12 mouse cellular contexts compared by ENCODE assay signal in genomic region chr3:149295942-149296341, GRCm38 (mm10).
DNase-seq lines count a peak whose midpoint lies in the region; ATAC-seq and TF ChIP-seq lines count a peak whose summit lies in the region.
"Had no signal": no experiment of that assay in that cellular context is flagged by ENCODE, and none has a peak within 500 bp of the region (broad histone marks: within the 10 kb centered on the region; RNA-seq: fewer than 3 reads in every experiment).

No protein-coding gene starts in this region.

- H3K4me1 ChIP-seq in forebrain, embryonic 12.5 days, result peaks cover 51% of the 10 kb centered on the region
- 0 out of 2 replicates have a peak, but pooled peaks cover 4% of the 10 kb centered on the region for H3K4me1 ChIP-seq in neural tube, embryonic 15.5 days

- H3K9me3 ChIP-seq in forebrain, embryonic 12.5 days, result no peaks in the 10 kb centered on the region
- H3K9me3 ChIP-seq in neural tube, embryonic 15.5 days (replicated peaks), result no peaks in the 10 kb centered on the region

- no peak overlapping the region for H3K9ac ChIP-seq in forebrain, embryonic 12.5 days
- no peak overlapping the region for H3K9ac ChIP-seq in neural tube, embryonic 15.5 days (replicated peaks)

- peak in 1 of 2 experiments; percentile 17 for DNase-seq in layer of hippocampus, adult 2 months (ENCODE audit: low spot score in 2 of 2)
- DNase-seq in layer of hippocampus, adult 9-10 months (ENCODE audit: low spot score), result no peak
- DNase-seq in layer of hippocampus, postnatal 14 days (ENCODE audit: low spot score in 2 of 2), result peak; percentile 35 to 55
- no peak for DNase-seq in ovary, postnatal 14 days (ENCODE audit: low spot score)
- no peak for DNase-seq in urinary bladder, adult 2 months (ENCODE audit: low spot score)
- DNase-seq in spleen, postnatal 14 days (ENCODE audit: low spot score in 2 of 2), result no peak
- DNase-seq: cerebellum, adult 2 months; heart, postnatal 10 days had no signal

- no peak overlapping the region for H3K4me3 ChIP-seq in layer of hippocampus, adult 2 months
- H3K4me3 ChIP-seq in forebrain, embryonic 12.5 days (replicated peaks), result no peak overlapping the region
- H3K4me3 ChIP-seq in neural tube, embryonic 15.5 days (replicated peaks), result no peak overlapping the region

- peak; percentile 77 for ATAC-seq in forebrain, embryonic 12.5 days (ENCODE audit: low FRiP score)
- ATAC-seq in neural tube, embryonic 15.5 days (ENCODE audit: low FRiP score), result no peak
- ATAC-seq: CD4-positive, CD25-positive, alpha-beta regulatory T cell, adult 4 months; lung, postnatal 0 days had no signal

- H3K36me3 ChIP-seq in forebrain, embryonic 12.5 days (replicated peaks), result no peaks in the 10 kb centered on the region
- H3K36me3 ChIP-seq in neural tube, embryonic 15.5 days, result no peaks in the 10 kb centered on the region

- H3K4me2 ChIP-seq in forebrain, embryonic 12.5 days, result peak overlapping the region; percentile 31
- H3K4me2 ChIP-seq in neural tube, embryonic 15.5 days, result no peak overlapping the region

- H3K27me3 ChIP-seq in forebrain, embryonic 12.5 days, result peaks cover under 1% of the 10 kb centered on the region; the same call in 1 of the 2 replicates
- no peaks in the 10 kb centered on the region for H3K27me3 ChIP-seq in neural tube, embryonic 15.5 days (replicated peaks)

- 14% methylated on average over 6 of the region's 7 CpGs for WGBS in forebrain, embryonic 12.5 days
- WGBS in neural tube, embryonic 15.5 days, result 51% methylated on average over 6 of the region's 7 CpGs

- no peak for TF ChIP-seq CTCF in layer of hippocampus, adult 2 months (conservative IDR thresholded peaks at IDR 0.05)

- 0 out of 2 replicates have a peak overlapping the region, but pooled peaks have one; percentile 18 for H3K27ac ChIP-seq in layer of hippocampus, adult 2 months
- peak overlapping the region; percentile 86 for H3K27ac ChIP-seq in forebrain, embryonic 12.5 days
- 0 out of 2 replicates have a peak overlapping the region, but pooled peaks have one; percentile 13 for H3K27ac ChIP-seq in neural tube, embryonic 15.5 days (replicated peaks)

Comparison
In these comparisons a context has a peak if more than half of its experiments do, and no peak if none do; other contexts are left out.
1. DNase-seq: peak in layer of hippocampus, postnatal 14 days (2 of 2); none in layer of hippocampus, adult 9-10 months (single experiment), ovary, postnatal 14 days (single experiment), urinary bladder, adult 2 months (single experiment) and spleen, postnatal 14 days (0 of 2).
2. H3K27ac ChIP-seq: peak in every context shown above with its lines; median percentile 86 in forebrain, embryonic 12.5 days; 18 in layer of hippocampus, adult 2 months; 13 in neural tube, embryonic 15.5 days.